Mouse (Mus musculus): ENCODE measurements around the gene Ppia.

The Ppia gene

DNA sequence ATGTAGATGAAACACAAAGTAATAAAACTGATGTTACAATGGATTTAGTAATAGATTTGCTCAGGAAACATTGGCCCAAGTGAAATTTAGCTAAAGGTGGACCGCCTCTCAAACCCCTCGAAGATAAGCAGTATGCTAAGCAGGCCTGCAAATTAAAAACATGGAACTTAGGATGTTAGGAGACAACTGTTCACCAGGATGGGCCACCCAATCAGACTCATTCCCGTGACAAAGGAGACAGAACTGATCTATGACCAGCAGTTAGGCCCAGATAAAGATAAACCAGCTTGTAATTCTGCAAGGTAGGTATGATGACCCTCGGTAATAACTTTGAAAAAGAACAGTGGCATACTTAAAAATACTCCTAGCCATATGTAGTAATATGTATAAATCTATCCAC, 27.9 kb downstream of the Ppia start:
- WGBS: 38% methylated on average over 4 of the region's 4 CpGs

- under 1% methylated on average over 10 of the region's 10 CpGs for WGBS
Observed at GRCm38 (mm10) chr11:6443727-6444076, 28.5 kb downstream of the Ppia start.

GRCm38 (mm10) chr11:6444077-6444853, 29.0 kb downstream of the Ppia start, which contains the start of gene H2afv:
Gene H2afv (minus strand): TSS chr11:6444443.
- WGBS: under 1% methylated on average over 79 of the region's 80 CpGs

DNA sequence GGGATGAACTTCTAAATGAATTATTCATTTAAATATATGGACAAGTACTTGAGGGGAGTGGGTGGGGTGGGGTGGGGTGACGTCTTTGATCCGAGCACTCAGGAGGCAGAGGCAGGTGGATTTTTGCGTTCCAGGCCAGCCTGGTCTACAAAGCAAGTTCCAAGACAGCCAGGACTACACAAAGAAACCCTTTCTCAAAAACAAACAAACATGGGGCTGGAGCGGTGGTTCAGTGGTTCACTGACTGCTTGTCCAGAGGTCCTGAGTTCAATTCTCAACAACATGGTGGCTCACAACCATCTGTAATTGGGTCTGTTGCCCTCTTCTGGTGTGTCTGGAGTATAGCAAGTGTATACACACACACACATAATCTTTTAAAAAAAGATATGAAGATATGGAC, 30.2 kb downstream of the Ppia start:
- 73% methylated on average over 4 of the region's 4 CpGs for WGBS

DNA sequence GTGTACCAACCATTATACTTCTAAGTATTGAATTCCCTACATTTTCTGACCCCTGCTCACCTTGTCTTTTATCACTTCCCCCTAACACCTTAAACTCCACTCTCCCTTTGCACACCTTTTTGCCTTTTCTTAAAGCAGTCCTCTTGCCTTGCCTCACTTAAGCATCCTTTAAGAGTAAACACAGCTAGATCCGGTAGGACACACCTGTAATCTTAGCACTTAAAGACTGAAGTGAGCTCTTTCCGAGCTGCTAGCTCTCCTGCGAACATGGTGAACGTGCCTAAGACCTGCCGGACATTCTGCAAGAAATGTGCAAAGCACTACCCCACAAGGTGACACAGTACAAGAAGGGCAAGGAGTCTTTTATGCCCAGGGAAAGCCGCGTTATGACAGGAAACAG, 30.7 kb downstream of the Ppia start:
- 93% methylated on average over 7 of the region's 7 CpGs for WGBS

- WGBS: 83% methylated on average over 4 of the region's 4 CpGs
Observed at GRCm38 (mm10) chr11:6447493-6447892, 32.2 kb downstream of the Ppia start.

DNA sequence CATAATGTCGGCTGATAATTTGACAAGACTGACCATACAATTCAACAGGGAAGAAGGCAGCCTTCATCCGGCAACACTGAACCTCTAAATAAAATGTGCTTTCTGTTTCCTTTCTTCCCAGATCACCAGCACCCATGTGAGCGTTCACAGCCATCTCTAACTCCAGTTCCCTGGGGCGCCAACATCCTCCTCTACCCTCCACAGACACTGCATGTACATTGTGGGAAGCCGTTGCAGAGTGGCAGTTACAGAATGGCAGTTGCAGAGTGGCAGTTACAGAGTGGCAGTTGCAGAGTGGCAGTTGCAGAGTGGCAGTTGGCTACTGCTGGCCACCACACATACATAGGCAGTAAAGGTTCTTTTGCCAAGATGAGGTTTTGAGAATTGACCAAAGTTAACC, 32.9 kb downstream of the Ppia start:
- WGBS: 93% methylated on average over 5 of the region's 5 CpGs

GRCm38 (mm10) chr11:6456083-6456482, 40.8 kb downstream of the Ppia start:
- WGBS: 69% methylated on average over 6 of the region's 6 CpGs

DNA sequence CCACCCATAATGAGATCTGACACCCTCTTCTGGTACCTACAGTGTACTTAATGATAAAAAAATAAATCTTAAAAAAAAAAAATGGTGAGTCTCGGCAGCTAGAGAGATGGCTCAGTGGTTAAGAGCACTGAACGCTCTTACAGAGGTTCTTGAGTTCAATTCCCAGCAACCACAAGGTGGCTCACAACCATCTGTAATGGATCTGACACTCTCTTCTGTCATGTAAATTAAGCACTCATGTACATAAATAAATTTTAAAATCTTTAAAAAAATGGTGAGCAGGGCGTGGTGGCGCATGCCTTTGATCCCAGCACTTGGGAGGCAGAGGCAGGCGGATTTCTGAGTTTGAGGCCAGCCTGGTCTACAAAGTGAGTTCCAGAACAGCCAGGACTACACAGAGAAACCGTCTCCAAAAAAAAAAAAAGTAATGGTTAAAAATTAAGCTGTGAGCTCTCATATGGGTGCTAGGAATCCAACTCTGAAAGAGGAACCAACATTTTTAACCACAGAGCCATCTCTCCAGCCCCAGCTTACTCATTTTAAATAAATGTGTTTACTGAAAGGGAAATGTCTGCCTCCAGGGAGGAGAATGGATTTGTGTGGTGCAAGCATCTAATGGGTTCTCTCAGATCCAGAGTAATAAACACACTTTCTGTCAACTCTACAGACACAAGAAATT, 48.1 kb downstream of the Ppia start:
- 92% methylated on average over 6 of the region's 6 CpGs for WGBS

DNA sequence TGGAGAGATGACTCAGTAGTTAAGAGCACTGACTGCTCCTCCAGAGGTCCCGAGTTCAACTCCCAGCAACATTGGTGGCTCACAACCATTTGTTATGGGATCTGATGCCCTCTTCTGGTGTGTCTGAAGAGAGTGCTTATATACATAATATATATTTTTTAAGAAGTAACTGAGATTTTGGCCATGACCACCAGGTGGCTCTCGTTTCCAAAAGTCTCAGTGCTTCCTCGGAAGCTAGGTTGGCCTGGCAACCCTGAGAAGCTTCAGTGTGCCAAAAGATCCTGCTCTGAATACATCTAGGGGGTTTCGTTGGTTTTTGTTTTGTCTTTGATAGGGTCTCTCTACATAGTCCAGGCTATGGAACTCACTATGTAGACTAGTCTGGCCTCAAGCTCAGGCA, 49.9 kb downstream of the Ppia start:
- 18% methylated on average over 4 of the region's 4 CpGs for WGBS

GRCm38 (mm10) chr11:6468541-6468940, 53.3 kb downstream of the Ppia start:
- 38% methylated on average over 2 of the region's 2 CpGs for WGBS

Data from cerebral cortex, adult 2 months (tissue).